Mouse (Mus musculus): ENCODE data around the gene Slc25a21.

Slc25a21 gene

DNA sequence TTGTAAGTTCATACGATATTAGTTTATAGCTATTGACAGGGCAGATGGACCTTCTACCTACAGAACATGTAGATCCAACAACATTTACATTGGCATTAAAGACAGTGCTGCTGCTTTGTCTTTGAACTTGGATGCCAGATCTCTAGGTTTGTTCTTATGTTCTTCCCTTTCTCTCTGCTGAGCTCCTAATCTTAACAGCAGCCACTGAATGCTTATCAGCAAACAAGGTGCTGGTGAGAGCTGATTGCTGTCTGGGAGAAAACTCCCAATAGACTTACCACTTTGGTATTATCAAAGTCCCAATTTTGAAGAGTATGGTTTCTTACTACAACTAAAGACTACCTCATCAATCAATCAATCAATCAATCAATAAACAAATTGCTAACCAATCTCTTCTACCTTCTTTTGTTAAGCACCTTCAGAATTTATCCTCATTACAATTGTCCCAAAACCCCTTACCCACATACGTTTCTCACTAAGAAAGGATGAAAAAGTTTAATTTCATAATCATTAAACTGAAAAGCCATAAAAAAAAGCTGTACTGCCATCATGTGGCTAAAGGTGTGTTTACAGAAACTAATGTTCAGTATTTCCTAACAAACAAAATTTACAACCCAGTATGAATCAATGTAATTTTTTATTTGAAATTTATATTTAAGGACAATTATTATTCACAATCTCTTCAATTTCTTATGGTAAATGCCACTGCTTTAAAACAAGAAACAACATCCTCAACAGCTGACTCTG is 12.7 kb downstream of the Slc25a21 start:
- no peak for DNase-seq

DNA sequence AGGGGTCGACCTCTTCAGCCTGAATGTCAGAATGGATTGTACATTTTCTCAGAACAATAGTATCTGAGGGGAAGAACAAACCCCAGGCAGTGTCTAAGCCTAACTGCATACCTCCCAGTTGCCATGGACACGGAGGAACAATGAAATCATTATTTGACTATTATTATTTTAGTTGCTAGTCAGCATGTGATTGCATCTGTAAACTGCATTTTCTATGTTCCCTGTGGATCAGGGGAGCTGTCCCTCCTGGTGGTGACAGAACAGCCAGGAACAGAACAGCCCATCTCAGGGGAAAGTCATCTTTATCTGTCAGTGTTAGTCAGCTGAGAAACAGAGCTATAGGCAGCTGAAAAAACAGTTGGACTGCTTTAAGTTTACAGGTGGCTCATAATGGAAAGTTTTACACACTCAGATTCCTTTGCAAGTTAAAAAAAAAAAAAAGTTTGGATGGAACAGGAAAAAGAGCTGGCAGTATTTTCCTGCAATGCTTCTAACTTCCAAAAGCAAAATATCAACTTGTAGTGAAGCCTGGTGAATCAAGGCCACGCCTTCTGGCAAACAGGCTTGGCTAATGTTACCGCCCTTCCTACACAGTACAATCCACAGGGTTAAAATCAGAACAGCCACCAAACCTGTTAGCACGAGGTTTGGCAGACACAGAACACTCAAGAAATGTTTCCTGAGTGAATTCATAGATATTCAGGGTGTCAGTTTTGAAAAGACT is 17.6 kb downstream of the Slc25a21 start:
- DNase-seq: no peak

DNA sequence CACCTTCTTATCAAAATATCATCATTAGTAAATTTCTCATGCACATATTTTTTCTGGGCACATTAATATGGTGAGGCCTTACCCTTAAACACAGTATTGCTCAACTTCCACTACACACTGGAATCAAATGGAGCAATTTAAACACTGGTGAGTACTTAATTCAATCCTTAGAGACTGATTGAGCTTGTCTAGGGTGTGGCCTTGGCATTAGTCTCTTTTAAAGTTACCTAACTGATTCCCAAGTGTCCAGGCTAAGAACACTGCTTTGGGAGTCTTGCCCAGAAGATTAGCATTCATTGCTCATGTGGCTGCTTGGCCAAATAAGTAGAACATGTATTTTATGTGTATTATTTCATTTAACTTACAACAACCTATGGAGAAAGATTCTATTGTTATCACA is 18.5 kb downstream of the Slc25a21 start:
- DNase-seq: no peak

DNA sequence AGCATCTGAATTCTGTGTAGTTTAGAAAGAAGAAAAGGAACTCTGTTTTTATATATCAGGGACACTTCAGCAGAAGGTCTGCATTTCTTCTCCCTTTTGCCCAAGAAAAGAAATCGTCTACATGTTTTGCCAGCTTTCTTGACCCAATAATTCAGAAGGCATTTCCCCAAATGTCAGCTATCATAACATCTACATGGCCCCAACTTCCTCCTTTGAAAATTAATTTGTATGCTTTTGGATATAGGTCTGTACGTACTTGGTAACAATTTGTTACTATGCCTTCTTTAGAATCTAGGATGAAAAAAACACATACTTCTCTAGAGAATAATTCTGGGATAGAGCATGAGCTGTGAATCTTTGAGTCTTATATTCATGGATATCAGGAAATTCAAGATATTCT is 34.0 kb downstream of the Slc25a21 start:
- DNase-seq: no peak

DNA sequence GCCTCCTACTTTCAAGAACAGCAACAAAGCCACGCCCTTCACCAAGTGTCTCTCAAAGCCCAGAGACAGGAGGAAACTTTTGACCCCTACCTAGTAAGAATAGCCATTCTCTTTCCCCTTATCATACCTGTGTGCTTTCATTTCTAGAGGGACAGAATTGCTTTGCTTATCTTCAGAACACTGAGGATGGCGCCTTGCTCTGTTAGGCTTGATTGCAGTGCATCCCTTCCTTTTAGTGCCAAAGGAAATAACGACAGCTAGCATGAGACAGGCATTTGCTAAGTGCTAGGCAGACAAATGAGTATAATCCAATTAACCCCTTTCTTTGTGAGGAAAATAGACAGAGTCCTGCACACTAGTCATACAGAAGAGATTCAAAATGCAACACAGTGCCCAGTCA is 34.4 kb downstream of the Slc25a21 start:
- DNase-seq: no peak

DNA sequence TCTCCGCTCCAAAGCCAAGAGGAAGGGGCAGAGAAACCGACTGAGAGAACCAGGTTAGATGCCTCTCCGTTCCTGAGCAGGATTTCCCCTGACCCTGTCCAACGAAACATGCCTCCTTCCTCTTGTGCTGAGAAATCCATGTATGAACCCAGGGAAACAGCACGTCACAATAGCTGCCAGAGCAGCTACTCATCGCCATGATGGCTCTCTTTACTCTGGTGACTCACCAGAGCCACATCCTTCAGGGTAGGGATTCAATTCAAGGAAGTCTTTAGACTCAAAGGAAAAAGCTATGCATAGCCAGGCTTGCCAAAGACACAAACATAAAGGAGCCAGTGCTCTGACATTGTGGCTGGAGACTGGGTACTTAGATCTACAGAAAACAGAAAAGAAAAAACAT is 37.4 kb downstream of the Slc25a21 start:
- no peak for DNase-seq

DNA sequence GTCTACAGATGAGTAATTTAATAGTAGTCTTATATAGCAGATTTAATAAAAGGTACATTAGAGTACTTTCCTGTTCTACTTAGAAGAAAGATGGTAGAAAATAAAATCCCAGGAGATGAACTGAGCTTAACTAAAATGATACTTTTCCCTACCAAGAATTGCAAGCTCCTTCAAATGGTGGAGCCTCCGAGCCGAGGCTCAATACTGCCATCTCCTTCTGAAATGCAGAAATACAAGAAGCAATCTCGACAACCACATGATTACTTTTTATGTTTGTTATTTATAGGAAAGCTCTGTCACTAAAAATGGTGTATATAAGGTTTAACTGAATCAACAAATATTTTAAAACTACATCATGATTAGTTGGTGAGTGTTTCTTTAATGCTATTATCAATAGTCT is 39.0 kb downstream of the Slc25a21 start:
- no peak for DNase-seq

DNA sequence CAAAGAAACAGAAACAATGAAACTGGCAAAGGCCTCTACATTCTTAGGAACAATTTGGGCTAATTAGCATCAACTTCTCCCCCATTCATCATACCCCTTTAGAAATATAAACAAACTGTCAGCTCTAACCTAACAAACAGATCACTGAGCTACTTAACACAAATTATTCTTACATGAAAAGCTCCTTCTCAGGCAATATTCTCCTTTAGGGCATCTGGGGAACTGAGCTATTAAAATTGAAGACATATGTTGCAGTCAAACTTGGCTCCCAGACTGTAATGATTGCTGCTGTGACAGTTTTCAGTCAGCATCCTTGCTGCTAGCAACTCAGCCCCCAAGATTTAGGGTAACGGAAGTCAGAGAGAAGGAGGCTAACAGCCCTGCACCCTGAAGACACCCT is 58.3 kb downstream of the Slc25a21 start:
- no peak for DNase-seq

DNA sequence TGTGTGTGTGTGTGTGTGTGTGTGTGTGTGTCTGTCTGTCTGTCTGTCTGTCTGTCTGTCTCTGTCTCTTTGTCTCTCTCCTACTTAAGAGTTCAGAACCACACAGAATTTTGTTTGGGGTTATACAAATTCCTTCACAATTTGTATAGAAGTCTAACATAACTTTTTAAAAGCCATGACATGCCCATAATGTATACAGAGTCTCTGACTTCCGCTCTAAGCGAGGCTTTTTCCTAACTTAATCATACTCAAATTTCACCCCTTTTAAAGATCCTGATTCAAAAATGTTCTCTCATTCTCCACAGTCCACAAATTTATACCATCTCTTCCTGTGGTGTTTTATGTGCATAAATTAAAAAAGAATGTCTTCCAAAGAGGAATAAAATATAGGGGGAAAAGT is 59.5 kb downstream of the Slc25a21 start:
- no peak for DNase-seq

DNA sequence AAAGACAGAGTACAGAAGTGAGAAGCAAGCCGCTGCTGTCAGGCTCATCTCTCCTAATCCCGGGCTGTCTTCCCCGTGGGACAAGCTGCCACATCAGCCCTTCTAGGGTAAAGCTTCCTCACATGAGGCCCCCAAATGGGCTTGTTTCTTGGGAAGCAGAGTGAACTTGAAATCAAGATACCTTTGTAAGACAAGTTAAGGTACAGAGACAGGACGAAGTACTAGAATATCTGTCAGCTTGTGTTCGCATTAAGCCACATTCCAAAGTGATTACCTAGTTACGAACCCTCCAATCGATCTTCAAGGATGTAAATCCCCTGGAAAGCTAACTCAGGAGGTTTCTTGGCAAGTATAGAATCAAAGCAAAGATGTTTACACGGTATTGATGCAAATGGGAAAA is 78.7 kb downstream of the Slc25a21 start:
- DNase-seq: no peak

DNA sequence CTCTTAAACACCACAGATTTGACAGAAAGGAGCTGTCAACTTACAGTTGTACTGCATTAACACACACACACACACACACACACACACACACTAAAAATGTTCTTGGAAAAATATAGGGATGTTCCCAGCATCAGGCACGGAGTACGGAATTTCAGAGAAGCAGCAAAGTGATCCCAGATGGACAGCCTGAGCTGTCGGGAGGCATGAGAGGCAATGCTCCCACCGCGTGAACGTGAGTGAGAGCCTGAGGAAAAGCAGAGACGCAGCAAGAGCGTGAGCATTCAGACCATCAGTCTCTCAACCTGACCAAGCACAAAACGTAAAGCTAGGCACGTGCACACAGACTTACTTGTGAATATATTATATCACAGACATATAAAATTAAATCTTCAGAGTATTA is 81.8 kb downstream of the Slc25a21 start:
- DNase-seq: no peak

DNA sequence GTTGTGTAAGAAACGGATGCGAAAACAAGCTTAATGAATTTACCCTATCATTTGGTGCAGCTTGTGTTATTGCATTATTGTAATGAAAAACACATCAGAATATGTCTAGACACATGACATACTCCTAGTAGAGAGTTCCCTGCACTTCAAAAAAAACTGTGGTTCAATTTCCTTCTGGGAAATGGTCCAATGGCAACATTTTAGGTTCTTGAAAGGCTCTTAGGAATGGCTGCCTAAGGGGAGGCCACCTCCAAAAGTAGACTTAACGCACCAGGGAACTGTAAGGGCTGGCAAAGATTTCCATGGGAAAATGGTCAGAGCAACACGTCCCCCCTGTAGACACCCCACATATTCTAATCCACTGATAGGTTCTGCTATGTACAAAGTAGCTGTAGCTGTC is 87.9 kb downstream of the Slc25a21 start:
- DNase-seq: no peak

DNA sequence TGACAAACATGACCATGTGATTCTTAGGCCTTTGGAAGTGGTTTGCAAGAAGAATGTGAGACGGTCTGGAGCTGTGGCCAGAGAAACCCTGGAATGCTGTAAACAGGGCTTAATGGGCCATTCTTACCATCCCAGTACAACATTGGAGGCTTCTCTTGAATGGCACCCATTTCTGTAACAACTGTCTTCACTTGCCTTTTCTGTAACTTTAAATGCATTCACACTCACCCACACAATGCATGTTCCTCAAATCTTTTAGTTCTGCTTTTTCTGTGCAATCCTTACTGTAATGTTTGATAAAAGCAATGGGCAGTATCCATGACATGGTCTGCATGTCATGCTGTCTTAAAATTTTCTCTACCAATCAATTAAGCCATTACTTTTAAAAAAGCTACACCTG is 95.0 kb downstream of the Slc25a21 start:
- no peak for DNase-seq

DNA sequence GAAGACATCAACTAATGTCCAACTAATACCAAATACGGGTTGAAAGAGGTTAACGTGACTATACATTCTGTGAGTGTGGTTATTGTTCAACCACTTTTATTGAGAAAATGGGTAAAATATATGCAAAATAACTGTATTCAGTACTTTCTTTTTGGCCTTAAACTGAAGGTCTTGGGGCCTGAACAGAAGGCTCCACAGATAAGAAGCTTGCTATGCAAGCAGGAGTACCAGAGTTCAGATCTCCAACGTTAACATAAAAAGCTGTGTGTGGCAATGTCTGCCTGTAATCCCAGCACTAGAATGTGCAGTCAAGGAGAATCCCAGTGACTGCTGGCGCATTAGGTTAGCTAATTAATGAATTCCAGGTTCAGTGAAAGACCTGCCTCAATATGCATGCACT is 96.7 kb downstream of the Slc25a21 start:
- no peak for DNase-seq

DNA sequence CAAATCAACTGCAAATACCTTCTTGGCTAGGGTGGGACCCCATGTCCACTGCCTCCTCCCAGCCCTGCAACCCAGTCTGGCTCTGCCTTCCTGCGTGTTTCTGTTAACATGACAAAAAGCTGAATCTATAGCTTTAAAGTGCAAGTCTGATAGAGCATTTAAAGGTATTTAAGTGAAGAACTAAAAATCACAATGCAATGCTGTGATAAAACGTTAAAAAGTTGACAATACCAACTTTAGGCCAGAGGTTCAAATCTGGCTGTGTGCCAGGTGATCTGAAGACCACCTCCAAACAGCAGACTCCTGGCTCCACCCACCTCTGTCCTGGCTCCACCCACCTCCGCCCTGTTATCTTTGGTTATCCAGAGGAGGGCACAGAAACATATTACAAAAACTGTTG is 98.2 kb downstream of the Slc25a21 start:
- no peak for DNase-seq

DNA sequence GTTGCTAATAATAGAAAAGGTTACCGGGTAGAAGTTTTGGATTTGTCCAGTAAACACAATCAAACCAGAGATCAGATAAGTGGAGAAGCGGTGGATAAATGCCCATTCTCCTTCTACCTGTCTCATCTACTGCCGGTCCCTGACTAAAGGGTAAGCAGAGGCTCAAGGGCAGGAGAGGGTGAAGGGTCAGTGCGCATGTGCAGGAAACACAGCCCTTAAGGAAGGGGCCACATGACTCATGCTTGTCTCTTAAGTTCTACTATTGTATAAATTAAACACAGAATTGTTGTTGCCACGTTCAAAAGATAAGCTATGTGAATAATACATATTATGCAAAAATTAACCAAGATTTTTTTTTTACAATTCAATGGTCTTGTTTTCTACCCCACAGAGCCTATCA is 98.9 kb downstream of the Slc25a21 start:
- DNase-seq: no peak

DNA sequence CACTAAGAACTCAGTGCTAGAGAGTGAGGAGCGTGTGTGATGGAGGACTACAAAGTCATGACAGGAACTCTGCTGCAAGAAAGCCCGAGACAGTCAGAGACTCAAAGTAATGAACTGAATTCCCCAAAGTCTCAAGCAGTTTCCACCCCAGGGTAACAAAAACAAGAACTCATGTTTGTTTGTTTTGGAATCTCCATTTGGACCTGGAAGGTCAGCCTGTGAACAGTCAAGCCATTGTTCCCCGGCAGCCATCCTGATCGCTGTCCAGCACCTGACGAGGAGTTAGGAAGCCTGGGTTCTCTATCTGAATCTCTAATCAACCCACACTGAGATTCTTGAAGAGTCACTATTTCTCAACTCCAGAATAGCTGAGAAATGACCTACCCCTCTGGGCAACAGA is 104.2 kb downstream of the Slc25a21 start:
- no peak for DNase-seq

DNA sequence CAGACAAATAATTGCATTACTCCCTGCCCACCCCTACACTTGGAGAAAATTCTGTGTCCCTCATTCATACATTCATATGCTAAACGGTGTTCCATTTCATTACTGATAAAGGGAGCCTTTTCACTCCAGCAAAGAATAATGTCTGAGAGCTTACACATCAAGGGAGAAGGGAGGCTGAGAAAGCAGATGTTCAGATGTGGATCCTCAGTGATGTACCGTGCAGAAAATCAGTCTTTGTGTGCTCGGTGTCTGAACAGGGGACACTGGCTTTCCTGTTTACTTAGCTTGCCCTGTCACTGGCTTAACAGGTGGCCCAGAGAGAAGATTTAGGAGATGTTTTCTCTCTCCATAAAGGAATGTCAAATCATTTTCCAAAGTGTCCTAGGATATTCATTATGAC is 112.8 kb downstream of the Slc25a21 start:
- no peak for DNase-seq

DNA sequence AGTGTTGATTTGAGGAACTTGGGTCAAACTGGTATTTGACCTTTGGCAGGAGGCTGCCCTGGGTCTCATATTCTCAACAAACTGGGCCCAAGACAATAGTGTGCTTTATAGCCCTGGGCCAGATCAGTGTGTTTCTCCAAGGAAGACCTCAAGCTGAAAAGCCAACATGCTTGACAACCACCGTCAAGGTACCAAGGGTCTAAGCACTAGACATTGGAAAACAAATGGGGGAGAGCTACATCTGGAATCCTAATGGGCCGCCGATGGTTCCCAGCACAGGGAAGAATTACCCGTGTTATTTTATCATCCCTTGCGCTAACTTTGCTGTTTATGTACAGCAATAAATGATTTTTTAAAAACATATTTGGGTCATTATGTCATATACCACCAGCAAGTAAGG is 113.7 kb downstream of the Slc25a21 start:
- DNase-seq: no peak

DNA sequence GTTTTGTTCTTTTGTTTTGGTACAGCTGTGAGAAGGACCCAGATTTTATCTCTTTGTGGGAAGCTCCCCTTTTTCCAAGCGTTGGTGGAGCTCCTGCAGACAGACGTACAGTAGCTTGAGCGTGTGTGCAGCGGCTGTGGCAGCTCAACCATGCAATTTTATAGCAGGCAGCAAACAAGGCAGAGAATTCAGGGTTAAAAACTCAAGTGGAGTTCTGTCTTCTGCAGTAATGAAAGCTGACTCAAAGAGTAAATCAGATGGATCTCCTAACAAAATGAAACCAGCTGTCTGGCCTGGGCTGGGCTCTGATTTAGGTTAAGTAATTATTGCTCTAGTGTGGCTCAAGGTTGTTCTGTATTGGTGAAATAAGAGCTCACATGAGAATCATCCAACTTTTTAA is 120.7 kb downstream of the Slc25a21 start:
- DNase-seq: no peak

DNA sequence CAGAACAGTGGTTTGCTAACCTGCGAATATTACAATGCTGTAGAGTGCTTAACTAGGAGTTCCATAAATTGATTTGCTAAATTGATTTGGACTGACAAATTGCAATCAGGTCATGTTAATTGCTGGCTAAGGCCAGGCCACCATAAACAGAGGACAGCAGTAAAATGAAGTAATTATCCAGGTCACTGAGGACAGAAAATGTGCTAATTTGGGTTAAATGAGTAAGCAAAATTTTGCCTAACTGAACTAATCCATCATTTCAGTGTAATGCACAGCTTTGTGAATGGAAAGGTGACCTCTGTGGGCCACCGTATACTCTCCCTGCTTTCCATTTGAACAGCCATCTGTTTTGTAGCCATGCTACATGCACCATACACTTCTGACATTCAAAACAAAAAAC is 124.7 kb downstream of the Slc25a21 start:
- no peak for DNase-seq

DNA sequence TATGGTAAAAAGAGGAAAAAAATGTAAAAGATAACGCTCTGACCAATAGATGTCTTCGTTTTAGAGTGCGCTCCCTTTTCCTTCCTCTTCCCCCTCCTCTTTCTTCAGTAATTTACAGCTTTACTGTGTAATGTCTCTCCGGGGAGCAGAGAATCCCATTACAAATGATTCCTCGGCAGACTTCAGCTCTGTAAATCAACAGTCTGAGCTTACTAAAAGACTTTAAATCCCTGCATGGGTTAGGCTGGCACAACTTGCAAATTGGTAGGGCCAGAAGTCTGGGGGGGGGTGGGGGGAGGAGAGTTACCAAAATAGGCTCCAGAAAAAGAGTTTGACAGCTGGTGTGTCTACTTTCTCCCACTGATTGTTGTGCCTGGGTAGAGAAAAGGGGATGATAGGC is 128.7 kb downstream of the Slc25a21 start:
- no peak for DNase-seq

DNA sequence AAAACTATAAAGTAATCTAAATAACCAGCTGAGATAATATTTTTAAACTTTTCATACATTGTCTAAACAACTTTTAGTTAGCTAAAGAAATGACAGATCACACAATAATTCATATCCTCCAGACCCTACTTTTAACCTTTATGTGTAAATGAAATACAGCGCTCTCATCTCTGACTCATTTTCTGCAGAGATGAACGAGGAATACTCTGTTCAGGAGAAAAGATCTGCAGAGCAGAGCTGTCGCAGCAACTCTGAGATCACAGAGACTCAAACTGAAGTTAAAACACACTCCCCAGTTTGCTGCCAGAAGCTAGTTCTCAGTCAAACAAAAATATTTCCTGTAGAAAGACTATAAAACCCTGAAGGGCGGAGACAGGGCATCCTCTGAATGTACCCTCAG is 177.5 kb downstream of the Slc25a21 start:
- DNase-seq: no peak

DNA sequence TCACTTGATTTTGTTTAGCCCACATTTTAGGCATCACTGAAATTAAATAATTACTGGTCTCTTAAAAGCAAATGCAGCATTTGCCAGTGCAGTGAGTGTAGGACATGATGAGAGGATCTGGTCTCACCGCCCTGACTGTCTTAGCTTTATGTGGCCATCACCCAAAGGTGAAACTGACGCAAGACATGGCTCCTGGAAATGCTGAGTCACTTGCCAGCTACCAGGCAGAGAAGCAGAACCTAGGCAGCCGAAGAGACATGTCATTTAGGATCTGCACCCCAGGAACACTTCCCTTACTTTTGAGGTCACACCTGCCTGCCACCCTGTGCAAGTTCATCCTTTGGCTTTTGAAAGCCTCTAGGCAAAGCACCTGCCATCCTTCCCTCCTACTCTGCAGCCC is 180.4 kb downstream of the Slc25a21 start:
- DNase-seq: no peak

DNA sequence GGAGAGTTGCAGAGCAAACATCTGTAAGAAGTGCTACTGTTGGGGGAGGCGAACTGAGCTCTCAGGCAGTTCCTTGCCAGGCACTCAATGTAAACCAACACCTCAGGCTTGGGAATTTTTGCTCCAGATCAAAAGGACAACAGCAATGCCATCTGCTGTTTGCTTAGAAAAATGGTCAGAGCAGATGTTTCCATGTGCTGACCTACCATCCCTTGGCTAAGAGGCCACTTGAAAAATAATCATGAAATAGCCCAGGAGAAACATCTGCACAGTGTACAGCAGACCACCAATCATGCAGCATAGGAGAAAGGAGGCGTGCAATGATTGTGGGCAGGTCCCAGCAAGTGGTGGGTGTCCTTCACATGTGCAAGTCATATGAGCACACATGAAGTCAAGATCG is 180.9 kb downstream of the Slc25a21 start:
- no peak for DNase-seq
